Mouse (Mus musculus): ENCODE measurements around the gene Vars. TPM values are rescaled to one million over a fixed set of nuclear protein-coding genes. Genes with fewer than 3 reads are reported as not detected.
A peak's percentile ranks its signal among the peaks of the same experiment; 100 is the strongest.
"Not testable (repeated sequence)": the region's sequence is repeated elsewhere in the genome, so short reads cannot be mapped to it uniquely, and the experiment has no call there.

The Vars gene
- polyA plus RNA-seq, 1 experiment from 2014 or later, result 114 TPM

DNA sequence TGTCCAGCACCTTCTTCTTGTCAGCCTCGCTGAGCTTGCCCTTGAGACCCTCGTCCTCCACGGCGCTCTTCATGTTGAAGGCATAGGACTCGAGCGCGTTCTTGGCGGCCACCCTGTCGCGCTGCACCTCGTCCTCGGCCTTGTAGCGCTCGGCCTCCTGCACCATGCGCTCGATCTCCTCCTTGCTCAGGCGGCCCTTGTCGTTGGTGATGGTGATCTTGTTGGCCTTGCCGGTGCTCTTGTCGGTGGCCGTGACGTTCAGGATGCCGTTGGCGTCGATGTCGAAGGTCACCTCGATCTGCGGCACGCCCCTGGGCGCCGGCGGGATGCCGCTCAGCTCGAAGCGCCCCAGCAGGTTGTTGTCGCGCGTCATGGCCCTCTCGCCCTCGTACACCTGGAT lies 43.5 kb upstream of the Vars start:
- not testable (repeated sequence) for H3K27ac ChIP-seq (ENCODE audit: low read depth, low read length); H3K36me3 ChIP-seq (ENCODE audit: control insufficient read depth, insufficient read depth, low read length); H3K9me3 ChIP-seq (ENCODE audit: control insufficient read depth, low read length); H3K4me1 ChIP-seq (ENCODE audit: control insufficient read depth, insufficient read depth, low read length); H3K9ac ChIP-seq (ENCODE audit: low read length); H3K4me3 ChIP-seq (ENCODE audit: low read depth, low read length); H3K4me2 ChIP-seq (ENCODE audit: low read depth); ATAC-seq (ENCODE audit: insufficient read depth, low FRiP score, low TSS enrichment); H3K27me3 ChIP-seq (ENCODE audit: control insufficient read depth, insufficient read depth, low read length); DNase-seq (ENCODE audit: low spot score)
- WGBS, result 18% methylated on average over 29 of the region's 40 CpGs

DNA sequence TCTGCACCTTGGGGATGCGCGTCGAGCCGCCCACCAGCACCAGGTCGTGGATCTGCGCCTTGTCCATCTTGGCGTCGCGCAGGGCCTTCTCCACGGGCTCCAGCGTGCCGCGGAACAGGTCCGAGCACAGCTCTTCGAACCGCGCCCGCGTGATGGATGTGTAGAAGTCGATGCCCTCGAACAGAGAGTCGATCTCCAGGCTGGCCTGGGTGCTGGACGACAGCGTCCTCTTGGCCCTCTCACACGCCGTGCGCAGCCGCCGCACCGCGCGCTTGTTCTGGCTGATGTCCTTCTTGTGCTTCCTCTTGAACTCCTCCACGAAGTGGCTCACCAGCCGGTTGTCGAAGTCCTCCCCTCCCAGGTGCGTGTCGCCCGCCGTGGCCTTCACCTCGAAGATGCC lies 42.8 kb upstream of the Vars start:
- DNase-seq (ENCODE audit: low spot score); H3K4me3 ChIP-seq (ENCODE audit: low read depth, low read length); H3K9ac ChIP-seq (ENCODE audit: low read length); ATAC-seq (ENCODE audit: insufficient read depth, low FRiP score, low TSS enrichment); H3K27ac ChIP-seq (ENCODE audit: low read depth, low read length); H3K4me1 ChIP-seq (ENCODE audit: control insufficient read depth, insufficient read depth, low read length); H3K27me3 ChIP-seq (ENCODE audit: control insufficient read depth, insufficient read depth, low read length); H3K9me3 ChIP-seq (ENCODE audit: control insufficient read depth, low read length); H3K36me3 ChIP-seq (ENCODE audit: control insufficient read depth, insufficient read depth, low read length); H3K4me2 ChIP-seq (ENCODE audit: low read depth): not testable (repeated sequence)
- 23% methylated on average over 20 of the region's 40 CpGs for WGBS

DNA sequence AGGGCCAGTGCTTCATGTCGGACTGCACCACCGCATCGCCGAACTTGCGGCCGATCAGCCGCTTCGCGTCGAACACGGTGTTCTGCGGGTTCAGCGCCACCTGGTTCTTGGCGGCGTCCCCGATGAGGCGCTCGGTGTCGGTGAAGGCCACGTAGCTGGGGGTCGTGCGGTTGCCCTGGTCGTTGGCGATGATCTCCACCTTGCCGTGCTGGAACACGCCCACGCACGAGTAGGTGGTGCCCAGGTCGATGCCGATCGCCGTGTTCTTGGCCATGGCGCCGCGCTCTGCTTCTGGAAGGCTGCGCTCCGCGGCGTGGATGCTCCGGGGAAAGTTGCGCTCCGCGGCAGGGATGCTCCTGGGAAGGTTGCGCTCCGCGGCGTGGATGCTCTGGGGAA lies 42.1 kb upstream of the Vars start:
- H3K27ac ChIP-seq (ENCODE audit: low read depth, low read length); DNase-seq (ENCODE audit: low spot score); H3K4me1 ChIP-seq (ENCODE audit: control insufficient read depth, insufficient read depth, low read length); H3K27me3 ChIP-seq (ENCODE audit: control insufficient read depth, insufficient read depth, low read length); H3K9me3 ChIP-seq (ENCODE audit: control insufficient read depth, low read length); H3K9ac ChIP-seq (ENCODE audit: low read length); H3K36me3 ChIP-seq (ENCODE audit: control insufficient read depth, insufficient read depth, low read length): not testable (repeated sequence)
- ATAC-seq (ENCODE audit: insufficient read depth, low FRiP score, low TSS enrichment), result peak; percentile 56
- under 1% methylated on average over 24 of the region's 47 CpGs for WGBS
- Histone ChIP-seq H3K4me2 (ENCODE audit: low read depth) (peak overlapping the region; percentile 76), H3K4me3 (ENCODE audit: low read depth, low read length) (peak overlapping the region; percentile 43)

DNA sequence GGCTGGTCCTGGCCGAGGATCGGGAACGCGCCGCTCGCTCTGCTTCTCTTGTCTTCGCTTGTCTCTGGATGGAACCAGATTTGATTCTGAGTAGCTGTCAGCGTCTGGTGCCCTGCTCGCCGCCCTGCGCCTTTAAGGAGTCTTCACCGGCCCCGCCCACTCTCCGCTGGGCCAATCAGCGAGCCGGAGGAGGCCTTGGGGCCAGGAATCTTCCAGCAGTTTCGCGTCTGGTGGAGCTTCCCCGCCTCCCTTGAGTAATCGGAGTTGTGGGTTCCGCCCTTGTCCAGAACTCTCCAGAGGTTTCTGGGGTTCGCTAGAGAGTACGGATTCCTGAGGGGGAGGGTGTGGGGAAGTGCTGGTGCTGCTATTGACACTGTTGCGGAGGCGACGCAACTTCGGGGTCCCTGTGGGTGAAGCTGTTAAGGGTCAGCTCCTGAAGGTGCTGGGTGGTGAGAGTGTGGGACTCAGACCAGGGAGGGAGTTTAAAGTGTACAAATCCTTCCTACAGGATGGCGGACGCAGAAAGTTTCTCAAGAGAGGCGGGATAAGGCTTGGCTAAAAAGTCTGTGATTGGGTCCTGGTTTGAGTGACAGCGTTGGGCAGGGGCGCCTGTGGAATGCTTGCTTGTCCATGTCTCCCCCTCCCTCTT lies 41.5 kb upstream of the Vars start, which contains the start of gene Hspa1b:
Hspa1b (minus strand) TSS at position 109 of the 649 bp plus-strand sequence.
- under 1% methylated on average over 23 of the region's 32 CpGs for WGBS
- ATAC-seq (ENCODE audit: insufficient read depth, low FRiP score, low TSS enrichment) (peak; percentile 92), DNase-seq (ENCODE audit: low spot score) (peak; percentile 72)
- not testable (repeated sequence) for H3K4me1 ChIP-seq (ENCODE audit: control insufficient read depth, insufficient read depth, low read length); H3K9me3 ChIP-seq (ENCODE audit: control insufficient read depth, low read length); H3K36me3 ChIP-seq (ENCODE audit: control insufficient read depth, insufficient read depth, low read length); H3K27ac ChIP-seq (ENCODE audit: low read depth, low read length); H3K27me3 ChIP-seq (ENCODE audit: control insufficient read depth, insufficient read depth, low read length)
- Histone ChIP-seq H3K4me3 (ENCODE audit: low read depth, low read length) (peak within 1 kb of the TSS; percentile 43), H3K4me2 (ENCODE audit: low read depth) (peak within 1 kb of the TSS; percentile 76), H3K9ac (ENCODE audit: low read length) (peak within 1 kb of the TSS; percentile 57)

DNA sequence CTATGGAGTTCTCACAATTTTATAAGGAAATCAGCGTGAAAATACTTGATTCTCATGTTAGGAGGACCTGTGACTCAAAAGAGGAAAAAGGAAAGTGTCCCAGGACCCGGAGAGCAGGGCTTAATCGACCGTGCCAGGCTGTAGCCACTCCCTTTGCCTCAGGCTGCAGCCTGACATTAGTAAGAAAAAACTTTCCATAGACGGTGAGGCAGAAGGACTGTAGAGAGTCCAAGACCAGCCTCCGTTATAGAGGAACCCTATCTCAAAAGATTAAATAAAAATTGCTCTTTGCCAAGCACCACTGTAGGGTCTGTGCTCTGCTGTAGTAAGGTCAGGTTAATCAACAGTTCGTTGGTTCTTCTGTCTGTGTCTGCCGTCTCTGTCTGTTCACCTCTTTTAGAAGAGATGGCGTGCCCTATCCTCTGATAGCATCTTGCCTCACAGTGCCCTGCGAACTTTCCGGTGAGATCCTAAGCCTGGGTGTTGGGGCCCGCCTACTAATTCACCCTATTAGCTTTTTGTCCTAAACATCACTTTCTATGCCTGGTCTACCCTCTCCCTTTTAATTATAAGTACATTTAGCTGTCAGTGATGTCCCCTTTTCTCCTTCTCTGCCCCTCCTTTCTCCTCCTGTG lies 40.8 kb upstream of the Vars start:
- WGBS, result 15% methylated on average over 12 of the region's 12 CpGs
- Histone ChIP-seq H3K36me3 (ENCODE audit: control insufficient read depth, insufficient read depth, low read length) (no peaks in the 10 kb centered on the region), H3K4me3 (ENCODE audit: low read depth, low read length) (peak overlapping the region; percentile 43; the same call in 1 of the 2 replicates), H3K4me2 (ENCODE audit: low read depth) (peak overlapping the region; percentile 76), H3K9ac (ENCODE audit: low read length) (peak overlapping the region; percentile 57), H3K9me3 (ENCODE audit: control insufficient read depth, low read length) (no peaks in the 10 kb centered on the region), H3K4me1 (ENCODE audit: control insufficient read depth, insufficient read depth, low read length) (peaks cover 3% of the 10 kb centered on the region; the same call in 1 of the 2 replicates), H3K27ac (ENCODE audit: low read depth, low read length) (no peak overlapping the region), H3K27me3 (ENCODE audit: control insufficient read depth, insufficient read depth, low read length) (peaks cover 7% of the 10 kb centered on the region; the same call in 1 of the 2 replicates)
- ATAC-seq (ENCODE audit: insufficient read depth, low FRiP score, low TSS enrichment), result no peak
- DNase-seq (ENCODE audit: low spot score), result no peak

DNA sequence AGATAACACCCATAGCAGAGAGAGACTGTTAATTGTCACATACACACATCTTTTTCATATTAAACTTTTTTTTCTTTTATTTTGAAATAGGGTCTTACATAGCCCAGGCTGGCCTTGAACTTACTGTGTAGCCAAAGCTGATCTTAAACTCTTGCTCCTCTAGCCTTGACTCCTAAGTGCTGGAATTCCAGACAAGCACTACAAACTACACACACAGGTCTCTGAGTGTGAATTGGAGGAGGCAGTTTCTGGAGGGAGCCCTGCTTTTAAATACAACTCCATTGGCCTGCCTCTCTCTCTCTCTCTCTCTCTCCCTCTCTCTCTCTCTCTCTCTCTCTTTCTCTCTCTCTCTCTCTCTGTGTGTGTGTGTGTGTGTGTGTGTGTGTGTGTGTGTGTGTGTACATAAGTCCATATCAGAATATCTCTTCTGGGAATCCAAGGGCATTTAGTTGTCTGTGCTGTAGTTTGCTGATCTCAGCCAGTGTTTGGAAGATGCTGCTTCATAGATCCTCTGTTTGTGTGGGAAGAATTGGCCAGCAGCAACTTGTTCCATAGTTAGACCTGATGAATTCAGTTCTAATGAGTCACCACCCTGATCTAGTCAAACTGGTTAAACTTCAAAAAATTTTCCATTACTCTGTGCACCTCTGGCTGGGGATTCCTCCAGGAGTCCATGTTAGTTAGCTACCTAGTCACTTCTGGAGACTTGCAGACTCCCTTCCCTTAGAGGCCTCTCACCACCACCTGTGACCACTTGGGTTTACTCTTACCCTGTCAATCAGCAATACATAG lies 39.9 kb upstream of the Vars start:
- Histone ChIP-seq H3K27me3 (ENCODE audit: control insufficient read depth, insufficient read depth, low read length) (peaks cover 7% of the 10 kb centered on the region; the same call in 1 of the 2 replicates), H3K9me3 (ENCODE audit: control insufficient read depth, low read length) (no peaks in the 10 kb centered on the region), H3K36me3 (ENCODE audit: control insufficient read depth, insufficient read depth, low read length) (no peaks in the 10 kb centered on the region), H3K27ac (ENCODE audit: low read depth, low read length) (no peak overlapping the region), H3K9ac (ENCODE audit: low read length) (no peak overlapping the region), H3K4me1 (ENCODE audit: control insufficient read depth, insufficient read depth, low read length) (peaks cover 3% of the 10 kb centered on the region; the same call in 1 of the 2 replicates), H3K4me3 (ENCODE audit: low read depth, low read length) (no peak overlapping the region), H3K4me2 (ENCODE audit: low read depth) (no peak overlapping the region)
- ATAC-seq (ENCODE audit: insufficient read depth, low FRiP score, low TSS enrichment) (no peak), DNase-seq (ENCODE audit: low spot score) (no peak)

DNA sequence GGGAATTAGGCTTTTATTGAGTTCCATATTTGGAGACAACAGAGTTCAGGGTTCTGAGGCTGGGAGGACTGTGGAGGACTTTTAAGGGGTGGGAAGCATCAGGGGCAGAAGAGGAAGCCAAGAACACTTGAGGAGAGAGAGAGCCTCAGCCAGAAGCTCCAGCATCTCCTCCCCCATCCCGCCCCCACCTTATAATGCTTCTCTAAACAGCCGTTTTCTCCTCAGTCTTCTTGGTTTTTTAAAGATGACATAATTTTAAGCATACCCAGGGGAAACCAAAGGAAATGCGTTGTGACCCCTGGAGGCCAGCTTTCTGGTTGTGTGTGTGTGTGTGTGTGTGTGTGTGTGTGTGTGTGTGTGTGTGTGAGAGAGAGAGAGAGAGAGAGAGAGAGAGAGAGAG lies 38.7 kb upstream of the Vars start:
- ATAC-seq (ENCODE audit: insufficient read depth, low FRiP score, low TSS enrichment), result no peak
- Histone ChIP-seq H3K27ac (ENCODE audit: low read depth, low read length) (no peak overlapping the region), H3K4me3 (ENCODE audit: low read depth, low read length) (no peak overlapping the region), H3K4me2 (ENCODE audit: low read depth) (no peak overlapping the region), H3K27me3 (ENCODE audit: control insufficient read depth, insufficient read depth, low read length) (peaks cover 4% of the 10 kb centered on the region; the same call in 1 of the 2 replicates), H3K9me3 (ENCODE audit: control insufficient read depth, low read length) (no peaks in the 10 kb centered on the region), H3K9ac (ENCODE audit: low read length) (no peak overlapping the region), H3K4me1 (ENCODE audit: control insufficient read depth, insufficient read depth, low read length) (peaks cover 3% of the 10 kb centered on the region; the same call in 1 of the 2 replicates), H3K36me3 (ENCODE audit: control insufficient read depth, insufficient read depth, low read length) (no peaks in the 10 kb centered on the region)
- no peak for DNase-seq (ENCODE audit: low spot score)
- 47% methylated on average over 3 of the region's 3 CpGs for WGBS

DNA sequence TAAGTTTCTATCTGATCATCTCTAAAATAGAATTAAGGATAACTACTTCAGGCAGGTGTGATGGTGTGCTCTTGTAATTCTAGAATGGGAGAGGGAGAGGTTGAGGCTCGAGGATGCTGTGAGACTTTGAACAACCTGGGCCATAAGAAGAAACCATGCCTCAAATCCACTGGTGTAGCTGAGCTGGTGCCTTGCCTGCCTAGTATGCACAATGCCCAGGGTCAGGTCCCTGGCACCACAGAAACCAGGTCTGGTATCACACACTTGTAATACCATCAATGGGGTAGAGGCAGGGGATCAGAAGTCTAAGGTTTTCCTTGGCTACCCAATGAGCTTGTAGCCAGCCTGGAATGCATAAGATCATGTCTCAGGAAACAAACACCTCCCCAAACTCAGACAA lies 37.9 kb upstream of the Vars start:
- peaks cover 5% of the 10 kb centered on the region for H3K27me3 ChIP-seq (ENCODE audit: control insufficient read depth, insufficient read depth, low read length)
- H3K4me1 ChIP-seq (ENCODE audit: control insufficient read depth, insufficient read depth, low read length), result peaks cover 3% of the 10 kb centered on the region; the same call in 1 of the 2 replicates
- ATAC-seq (ENCODE audit: insufficient read depth, low FRiP score, low TSS enrichment) (no peak), DNase-seq (ENCODE audit: low spot score) (no peak)
- H3K36me3 ChIP-seq (ENCODE audit: control insufficient read depth, insufficient read depth, low read length), result no peaks in the 10 kb centered on the region
- H3K9me3 ChIP-seq (ENCODE audit: control insufficient read depth, low read length), result no peaks in the 10 kb centered on the region
- no peak overlapping the region for H3K27ac ChIP-seq (ENCODE audit: low read depth, low read length)
- no peak overlapping the region for H3K4me2 ChIP-seq (ENCODE audit: low read depth)
- WGBS, result 57% methylated on average over 1 of the region's 1 CpGs
- no peak overlapping the region for H3K4me3 ChIP-seq (ENCODE audit: low read depth, low read length)
- no peak overlapping the region for H3K9ac ChIP-seq (ENCODE audit: low read length)

Data from neural tube, embryonic 11.5 days (tissue).